Mouse (Mus musculus) kidney, postnatal 10 days (tissue): ENCODE measurements around the gene Lpar6.
A peak's percentile ranks its signal among the peaks of the same experiment; 100 is the strongest.

ENCODE experiments used
- DNase-seq: peaks from one replicate; pipeline ENCODE4 v3.0.0; 2021; ENCODE audit warnings: mixed read lengths

Gene Lpar6

DNA sequence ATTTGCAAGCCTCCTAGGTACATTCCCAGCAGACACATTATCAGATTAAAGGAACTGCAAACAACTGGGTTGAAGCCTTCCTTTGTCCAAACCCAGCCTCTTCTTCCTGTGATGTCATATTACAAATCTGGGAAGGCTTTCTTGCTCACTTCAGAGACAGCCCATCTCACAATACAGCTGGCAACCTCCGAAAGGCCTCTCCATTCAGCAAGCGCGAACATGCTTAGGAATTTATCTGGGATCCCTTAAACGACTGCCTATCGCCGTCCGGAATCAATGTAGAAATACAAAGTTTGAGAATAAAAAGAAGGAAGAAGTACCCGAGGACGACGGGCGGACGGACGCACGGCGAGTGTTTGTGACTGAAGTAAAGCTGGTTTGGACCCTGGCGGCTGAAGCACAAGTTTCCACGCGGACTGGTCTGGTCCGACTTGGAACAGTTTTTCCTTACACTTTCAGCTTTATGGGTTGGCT, at the start of gene Lpar6:
Gene Lpar6, plus strand, starts transcription at position 48 of the 474 bp plus-strand sequence.
- peak; percentile 81 for DNase-seq

DNA sequence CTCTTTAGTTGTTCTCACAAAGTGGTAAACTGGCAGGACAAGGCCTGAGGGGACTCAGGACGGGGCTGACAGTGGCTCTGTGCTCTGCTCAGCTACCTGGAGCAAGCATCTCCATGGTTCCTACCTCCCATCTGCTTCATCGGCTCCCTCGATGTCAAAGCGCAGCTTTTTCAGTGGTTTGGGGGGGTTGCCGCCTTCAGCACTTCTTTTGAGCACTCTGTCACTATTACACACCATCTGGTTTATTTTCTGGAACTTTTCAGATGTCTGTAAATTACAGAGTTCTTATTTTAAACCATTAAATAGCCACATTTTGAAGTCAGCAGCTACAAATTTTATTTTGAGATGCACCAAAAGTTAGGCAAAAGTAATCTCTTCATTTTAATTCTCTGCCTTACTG, 38.6 kb upstream of the Lpar6 start:
- DNase-seq = no peak

DNA sequence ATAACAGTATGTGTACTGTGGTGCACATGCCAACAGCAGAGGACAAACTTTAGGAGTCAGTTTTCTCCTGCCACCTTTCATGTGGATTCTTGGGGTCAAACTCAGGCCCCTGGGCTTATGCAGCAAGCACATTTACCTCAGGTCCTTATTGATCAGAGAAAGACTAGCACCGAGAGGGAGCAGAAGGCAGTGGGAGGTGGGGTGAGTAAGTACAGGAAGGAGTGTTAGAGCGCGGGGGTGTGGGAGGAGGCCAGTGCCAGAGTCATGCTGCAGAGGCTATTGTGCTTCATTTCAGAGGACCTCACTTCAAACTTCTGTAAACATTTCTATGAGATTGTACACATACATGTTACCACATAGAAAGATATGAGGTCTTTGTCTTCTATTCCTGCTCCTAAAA, 36.2 kb upstream of the Lpar6 start:
- no peak for DNase-seq

DNA sequence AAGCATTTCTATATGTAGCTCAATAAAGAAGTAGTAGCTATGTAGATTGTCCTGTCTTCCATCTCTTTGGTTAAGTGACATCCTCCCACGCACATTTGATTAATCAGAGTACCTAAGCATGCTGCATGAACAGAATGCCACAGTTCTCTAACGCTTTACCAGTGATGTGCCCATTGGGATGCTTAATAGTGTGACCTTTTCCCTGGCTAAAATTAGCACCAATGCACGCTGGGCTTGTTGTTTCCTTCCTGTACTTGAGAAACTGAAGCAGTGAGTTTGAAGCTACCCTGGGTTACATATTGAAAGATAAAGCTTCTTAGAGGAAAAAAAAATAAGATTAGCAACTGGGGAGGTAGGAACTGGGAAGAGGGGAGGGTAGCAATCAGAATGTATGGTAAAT, 33.7 kb upstream of the Lpar6 start:
- DNase-seq = no peak

DNA sequence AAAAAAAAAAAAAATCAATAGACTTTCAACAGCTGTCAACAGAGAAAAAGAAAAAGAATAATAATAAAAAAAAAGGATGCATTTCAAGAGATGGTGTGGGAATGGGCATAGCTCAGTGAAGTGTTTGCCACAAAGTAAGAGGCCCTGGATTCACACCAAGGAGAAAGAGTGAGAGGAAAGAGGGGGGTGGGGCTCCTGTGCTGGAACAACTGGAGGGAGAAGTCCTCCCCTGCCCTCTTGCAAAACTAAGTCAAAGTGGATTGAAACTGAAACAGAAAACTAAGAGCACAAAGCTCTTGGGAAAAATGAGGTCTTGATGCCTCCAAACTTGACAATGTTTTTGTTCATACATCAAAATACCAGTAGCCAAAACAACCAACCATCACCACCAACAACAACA, 28.4 kb upstream of the Lpar6 start:
- DNase-seq = no peak

DNA sequence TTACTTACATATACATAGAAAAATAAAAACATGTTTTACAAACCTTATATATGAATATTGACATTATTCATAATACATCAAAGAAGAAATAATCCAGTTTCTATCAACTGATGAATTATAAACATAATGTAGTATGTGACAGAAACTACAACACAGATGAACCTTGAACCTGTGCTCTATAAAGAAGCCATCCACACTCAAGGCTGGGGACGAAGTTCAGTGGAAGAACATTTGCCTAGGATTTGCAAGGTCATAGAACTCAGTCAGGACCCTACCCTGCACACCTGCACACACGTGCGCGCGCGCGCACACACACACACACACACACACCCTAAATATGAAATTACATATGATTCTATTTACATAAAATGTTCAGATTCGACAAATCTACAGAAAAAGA, 27.5 kb upstream of the Lpar6 start:
- DNase-seq = no peak

DNA sequence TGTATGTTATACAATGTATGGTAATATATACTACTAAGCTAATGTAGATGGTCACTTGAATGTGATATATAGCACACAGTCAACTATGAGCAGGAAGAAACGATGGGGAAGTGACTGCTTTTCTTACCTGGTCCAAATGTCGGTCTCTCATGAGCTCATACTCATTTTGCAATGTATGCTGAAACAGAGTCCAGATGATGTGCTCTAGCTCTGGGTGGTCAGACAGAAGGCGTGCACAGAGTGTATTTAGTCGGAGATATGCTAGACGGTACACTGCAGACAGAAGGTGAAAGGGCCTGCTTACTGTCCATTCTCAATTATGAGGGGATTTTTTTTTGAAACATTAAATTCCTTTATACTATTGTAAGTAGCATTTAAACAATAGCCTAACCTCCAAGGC, 26.2 kb upstream of the Lpar6 start:
- DNase-seq = no peak

DNA sequence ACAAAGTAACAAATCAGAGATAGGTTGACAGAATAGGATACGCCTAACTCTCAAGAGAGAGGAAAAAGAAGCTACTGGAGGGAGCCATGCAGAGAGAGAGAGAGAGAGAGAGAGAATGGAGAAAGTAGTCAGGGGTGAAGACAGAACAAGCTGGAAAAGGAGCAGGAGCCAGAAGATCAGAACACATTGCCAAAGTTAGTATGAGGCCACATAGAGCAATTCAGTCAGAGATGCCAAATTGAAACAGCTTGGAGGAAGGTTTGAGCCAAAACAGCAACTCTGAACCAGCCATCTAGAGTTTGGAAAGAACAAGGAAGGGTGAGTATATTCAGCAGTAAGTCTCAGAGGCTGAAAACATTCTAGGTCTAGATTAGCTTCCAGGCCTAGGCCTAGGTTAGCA, 20.6 kb upstream of the Lpar6 start:
- no peak for DNase-seq

DNA sequence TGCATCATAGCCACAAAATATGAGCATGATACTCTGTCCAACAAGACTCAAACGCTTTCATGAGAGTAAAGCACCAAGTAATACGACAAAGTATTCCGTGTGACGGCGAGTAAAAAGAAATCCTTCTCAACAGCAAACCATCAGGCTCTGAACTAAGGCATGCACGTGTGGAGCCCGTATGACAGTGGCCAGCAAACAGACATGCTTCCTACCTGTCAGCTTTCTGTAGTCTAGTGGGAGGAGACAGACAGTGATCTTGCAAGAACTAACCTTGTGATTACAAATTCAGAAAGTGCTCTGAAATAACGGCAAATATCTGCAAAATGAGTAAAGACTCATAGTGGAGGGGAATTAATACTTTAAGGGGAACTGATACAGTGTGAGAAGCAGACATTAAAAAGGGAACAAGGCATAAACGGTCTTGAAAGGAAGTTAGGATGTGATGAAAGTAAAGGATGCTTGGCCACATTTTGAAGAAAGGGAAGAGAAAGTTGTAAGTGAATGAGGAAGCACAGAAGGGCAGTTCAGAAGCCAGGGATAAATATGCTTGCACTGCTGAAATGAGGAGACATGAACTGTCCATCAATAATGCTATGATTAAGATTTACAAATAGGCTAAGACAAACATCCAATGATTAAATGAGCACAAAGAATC, 15.3 kb upstream of the Lpar6 start:
- no peak for DNase-seq

DNA sequence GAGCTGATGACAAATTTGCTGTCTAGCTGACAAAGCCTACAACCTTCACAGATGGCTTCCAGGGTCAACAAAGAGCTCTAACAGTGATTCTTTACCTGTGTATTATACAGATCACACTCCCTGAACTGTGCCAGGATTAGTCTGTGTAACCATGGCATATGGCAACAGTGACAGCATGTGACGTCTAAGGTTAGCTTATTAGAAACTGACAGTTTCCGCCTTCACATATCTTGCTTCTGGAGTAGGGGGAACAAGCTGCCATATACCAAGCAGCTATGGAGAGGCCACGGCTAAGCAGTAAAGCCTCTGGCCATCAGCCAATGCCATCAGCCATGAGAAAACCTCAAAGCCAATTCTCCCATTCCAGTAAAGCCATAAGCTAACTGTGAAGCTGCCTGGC, 11.3 kb upstream of the Lpar6 start:
- peak; percentile 14 for DNase-seq

DNA sequence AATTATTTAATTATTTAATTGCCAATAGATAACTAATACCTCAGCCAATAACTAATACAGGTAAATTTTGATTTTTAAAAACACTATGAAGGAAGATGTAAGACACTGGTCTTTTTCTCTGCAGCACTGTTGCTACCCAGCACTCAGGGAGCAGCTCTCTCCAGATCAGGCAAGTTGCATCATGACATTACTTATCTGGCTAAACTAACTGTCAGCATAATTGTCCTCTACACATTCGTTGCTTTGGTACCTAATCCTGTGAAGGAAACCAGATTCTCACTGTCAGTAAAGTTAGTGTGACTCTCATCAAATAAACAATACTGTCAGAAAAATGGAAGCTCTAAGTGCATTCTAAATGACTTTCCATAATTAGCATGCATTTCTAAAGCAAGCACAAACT, 10.8 kb upstream of the Lpar6 start:
- DNase-seq = no peak

DNA sequence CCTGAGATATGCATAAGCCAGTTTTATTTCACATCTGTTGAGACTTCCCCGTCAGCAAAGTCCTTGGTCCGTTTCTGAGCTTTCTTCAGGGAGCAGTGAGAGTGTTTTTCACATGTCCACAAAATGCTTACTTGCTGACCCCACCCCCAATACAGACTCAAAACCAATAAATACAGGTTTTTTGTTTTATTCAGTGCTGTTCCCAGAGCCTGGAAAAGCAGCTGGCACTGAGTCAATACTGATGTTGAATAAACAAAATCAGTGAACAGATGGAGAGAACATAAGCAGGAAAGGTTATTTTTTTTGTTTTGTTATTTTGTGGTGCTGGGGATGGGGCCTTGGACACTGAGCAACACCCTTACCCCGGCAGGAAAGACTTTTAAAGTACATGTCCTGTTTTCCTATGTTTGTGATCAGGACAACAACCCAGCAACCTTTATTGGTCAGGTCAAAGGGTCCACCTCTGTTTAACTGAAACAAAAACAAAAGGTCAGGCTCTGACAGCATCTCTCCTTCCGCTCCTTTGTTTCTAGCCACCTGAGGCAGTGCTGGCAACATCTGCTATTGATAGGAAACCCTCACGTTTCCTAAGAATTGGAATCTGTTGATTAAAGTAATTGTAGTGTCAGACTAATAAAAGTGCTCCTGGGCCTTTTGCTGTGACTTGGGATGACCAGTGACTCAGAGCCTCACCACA, 6.3 kb upstream of the Lpar6 start:
- DNase-seq = peak; percentile 21

DNA sequence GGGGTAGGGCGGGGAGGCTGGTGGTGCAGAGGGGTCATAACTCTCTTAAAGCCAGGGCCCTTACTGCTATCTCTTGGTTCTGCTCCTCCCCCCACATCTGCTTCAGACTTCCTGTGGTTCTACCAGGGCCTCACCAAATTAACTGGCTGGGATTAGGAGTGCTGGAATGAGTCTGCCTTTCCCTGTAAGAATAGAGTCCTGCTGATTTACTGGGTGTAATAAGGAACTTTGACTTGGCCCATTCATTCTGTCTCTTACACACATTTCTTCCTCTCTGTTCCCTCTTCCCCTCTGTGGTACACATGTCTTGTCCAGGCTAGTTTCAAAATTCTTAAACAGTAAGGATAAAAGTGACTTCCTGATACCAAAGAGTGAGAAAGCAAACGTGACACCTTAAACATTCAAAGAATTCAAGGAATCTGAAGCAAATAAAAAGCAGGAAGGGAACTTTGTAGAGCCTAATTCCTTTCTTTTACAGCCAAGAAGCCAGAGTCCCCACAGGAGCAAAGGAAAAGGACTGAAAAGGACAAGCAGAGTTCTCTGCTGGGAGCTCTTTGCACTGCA, 3.1 kb upstream of the Lpar6 start:
- peak; percentile 23 for DNase-seq

DNA sequence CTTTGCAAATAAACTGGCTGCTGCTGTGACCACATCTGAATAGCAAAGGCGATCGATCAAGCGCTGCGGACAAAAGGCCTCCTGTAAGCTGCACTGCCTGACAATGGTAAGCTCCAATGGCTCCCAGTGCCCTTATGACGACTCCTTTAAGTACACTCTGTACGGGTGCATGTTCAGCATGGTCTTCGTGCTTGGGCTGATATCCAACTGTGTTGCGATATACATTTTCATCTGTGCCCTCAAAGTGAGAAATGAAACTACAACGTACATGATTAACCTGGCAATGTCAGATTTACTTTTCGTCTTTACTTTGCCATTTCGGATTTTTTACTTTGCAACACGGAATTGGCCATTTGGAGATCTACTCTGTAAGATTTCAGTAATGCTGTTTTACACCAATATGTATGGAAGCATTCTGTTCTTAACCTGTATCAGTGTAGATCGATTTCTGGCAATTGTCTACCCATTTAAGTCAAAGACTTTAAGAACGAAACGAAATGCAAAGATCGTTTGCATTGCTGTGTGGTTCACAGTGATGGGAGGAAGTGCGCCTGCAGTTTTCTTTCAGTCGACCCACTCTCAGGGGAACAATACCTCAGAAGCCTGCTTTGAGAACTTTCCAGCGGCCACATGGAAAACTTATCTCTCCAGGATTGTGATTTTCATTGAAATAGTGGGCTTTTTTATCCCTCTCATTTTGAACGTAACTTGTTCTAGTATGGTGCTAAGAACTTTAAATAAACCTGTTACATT, 979 bp downstream of the Lpar6 start:
- peak; percentile 66 for DNase-seq

DNA sequence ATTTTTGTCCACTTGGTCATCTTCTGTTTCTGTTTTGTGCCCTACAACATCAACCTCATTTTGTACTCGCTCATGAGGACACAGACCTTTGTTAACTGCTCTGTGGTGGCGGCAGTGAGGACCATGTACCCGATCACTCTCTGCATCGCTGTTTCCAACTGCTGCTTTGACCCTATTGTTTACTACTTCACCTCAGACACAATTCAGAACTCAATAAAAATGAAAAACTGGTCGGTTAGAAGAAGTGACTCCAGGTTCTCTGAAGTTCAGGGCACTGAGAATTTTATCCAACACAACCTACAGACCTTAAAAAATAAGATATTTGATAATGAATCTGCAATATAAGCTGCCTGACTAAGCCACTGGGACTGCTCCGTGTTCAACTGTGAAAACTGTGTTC, 1.6 kb downstream of the Lpar6 start:
- DNase-seq = peak; percentile 43

DNA sequence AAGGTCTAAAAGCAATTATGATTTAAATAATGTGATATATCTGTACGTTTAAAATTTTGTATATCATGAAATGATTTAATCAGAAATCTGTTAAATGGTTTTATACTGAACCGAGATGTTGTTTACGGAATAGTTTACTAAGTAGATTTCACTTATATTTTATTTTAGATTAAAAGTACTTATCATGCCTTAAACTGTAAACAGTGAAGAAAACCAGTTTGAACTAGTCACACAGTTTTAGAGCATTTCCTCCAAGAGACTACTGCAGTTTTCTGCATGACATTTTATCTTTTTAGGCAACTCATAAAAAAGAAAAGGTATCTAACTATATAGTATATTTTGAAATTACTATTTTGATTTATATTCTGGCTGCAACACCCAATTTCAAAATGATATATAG, 2.2 kb downstream of the Lpar6 start:
- DNase-seq = no peak

DNA sequence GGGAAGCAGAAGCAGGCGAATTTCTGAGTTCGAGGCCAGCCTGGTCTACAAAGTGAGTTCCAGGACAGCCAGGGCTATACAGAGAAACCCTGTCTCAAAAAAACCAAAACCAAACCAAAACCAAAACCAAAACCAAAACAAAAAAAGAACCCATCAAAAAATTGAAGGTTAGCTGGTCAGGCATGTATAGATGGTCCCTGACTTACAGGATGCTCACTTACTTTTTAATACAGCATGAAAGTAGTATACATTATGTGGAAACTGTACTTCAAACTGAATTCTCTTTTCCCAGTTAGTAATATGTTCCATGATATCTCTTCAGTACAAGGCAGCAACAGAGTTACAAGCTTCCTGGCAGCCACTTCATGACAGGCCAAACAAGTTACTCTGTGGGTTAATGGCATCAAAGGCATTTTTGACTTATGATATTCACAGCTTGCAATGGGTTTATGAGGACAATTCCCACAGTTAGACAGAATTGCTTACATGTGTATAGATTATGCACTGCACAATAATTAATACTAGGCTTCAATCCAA, 6.4 kb downstream of the Lpar6 start:
- DNase-seq = no peak

DNA sequence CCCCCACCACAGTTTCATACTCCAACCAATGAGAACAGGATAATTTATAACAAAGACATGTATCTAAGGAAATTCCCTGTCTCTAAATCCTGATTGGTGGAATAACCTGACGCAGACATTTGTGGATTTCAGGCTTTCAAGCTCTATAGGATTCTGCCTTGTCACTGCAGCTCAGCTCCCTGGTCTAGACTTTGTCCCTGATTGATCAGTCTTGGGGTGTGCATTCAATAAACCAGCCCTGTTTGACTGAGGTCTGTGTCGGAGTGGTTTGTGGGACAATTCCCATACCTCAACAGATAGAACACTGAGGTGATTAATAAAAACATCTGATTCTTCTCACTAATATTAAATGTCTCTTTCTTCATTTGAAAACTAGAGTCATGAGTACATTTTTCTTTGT, 12.4 kb downstream of the Lpar6 start:
- no peak for DNase-seq

DNA sequence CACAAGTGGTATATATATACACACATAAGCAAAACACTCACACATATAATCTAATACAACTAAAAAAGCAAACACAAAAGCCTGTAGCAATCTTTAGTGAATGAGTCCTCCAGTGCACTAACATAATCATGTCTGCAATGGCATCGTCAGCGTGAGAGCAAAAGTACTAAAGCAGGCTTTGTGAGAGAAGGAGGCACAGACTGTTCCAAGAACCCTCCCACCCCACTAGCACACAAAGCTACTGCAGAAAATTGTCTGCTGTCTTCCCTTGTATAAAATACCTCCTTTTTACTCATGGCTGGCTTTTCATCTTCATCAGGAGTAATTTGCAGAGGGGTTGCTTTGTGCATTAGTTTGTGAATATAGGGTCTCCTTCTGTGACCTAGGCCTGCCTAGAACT, 14.6 kb downstream of the Lpar6 start:
- no peak for DNase-seq

DNA sequence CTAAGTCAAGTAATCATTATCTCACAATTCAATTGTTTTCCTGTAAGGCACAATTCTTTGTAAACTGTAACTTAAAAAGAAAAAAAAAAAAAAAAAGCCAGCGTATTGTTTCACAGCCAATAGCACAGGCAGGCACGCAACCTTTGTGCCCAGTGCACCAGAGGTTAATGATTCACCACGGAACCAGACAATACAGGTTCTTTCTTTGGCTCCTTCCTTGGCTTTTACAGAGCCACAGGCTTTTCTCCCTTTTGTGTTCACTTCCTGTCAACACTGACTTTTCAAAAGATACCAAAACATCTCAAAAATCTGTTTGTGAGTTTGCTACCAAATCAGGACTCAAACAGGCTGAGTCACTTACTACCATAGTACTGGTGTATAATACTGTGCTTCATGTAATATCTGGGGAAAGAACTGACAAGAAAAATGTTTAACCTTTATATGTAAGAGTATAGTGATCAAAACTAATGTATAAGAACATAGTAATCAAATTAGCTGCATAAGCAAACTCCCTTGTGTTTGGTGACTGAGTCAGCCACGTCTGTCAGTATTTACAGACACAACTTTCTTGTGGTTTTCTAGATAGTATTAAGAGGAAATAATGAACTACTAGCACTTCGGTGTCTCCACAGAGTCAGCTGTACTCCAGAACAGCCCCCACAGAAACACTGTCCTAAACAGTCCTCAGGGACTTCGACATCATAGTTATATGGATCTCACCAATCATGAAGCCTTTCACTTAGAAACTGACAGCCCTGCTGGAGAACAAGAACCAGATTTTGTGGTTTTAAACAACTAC, 16.0 kb downstream of the Lpar6 start:
- peak; percentile 74 for DNase-seq

DNA sequence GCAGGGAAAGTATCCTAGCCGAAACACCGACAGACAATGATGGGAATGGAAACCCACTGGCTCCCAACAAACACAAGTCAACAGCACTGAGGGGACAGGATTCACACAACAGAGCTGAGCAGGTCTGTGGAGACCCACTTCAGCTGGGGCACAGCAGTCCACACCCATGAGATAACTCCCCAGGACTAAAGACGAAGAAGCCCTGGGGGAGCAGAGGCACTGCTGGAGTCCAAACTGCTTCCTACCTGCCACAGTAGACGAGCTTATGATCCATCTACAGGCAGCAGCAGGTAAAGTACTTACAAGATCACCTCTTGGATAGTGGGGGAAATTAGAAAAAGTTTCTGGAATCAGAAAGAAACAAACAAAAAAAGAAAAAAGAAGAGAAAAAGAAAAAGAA, 16.7 kb downstream of the Lpar6 start:
- peak; percentile 21 for DNase-seq

DNA sequence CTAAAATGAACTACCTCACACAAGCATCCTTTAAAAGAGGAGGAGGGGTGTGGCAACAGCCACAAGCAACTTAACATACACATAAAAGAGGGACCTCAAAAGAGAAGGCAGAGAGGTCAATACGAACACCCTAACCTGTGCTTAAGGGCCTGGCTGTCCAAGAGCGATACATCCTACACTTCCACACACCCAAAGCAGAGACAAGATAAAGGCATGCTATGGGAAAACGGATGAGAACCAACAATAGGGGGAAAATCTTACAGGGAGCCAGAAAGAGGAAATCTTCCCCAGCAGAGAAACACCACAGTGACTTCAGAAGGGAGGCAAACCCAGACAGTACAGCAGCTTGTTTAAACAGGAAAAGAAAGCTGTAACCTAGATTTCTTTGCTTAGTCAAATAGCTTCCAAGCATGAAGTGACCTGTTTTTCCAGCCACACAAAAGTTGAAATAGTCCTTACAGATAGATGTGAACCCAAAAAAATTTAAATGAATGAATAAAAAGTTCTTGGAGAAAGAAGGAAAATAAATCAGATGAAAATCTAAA, 17.8 kb downstream of the Lpar6 start:
- no peak for DNase-seq
